Mouse (Mus musculus) gonadal fat pad, adult 2 months (tissue): ENCODE measurements around the gene Gdi1. TPM values are rescaled to one million over a fixed set of nuclear protein-coding genes. Genes with fewer than 3 reads are reported as not detected.
"Not testable (repeated sequence)": the region's sequence is repeated elsewhere in the genome, so short reads cannot be mapped to it uniquely, and the experiment has no call there.

ENCODE experiments used
- DNase-seq: peaks from one replicate; pipeline ENCODE4 v3.0.0-alpha.2; 2012; ENCODE audit warnings: low read depth
- polyA plus RNA-seq: library from polyadenylated mRNA; depleted of rRNA; stranded (reverse); fragments of >200 nt; gene quantifications from 2 replicates; pipeline ENCODE4 v1.2.3, GENCODE M21; 2012; rRNA removed

Gene Gdi1
- polyA plus RNA-seq, 1 experiment = 211 TPM

DNA sequence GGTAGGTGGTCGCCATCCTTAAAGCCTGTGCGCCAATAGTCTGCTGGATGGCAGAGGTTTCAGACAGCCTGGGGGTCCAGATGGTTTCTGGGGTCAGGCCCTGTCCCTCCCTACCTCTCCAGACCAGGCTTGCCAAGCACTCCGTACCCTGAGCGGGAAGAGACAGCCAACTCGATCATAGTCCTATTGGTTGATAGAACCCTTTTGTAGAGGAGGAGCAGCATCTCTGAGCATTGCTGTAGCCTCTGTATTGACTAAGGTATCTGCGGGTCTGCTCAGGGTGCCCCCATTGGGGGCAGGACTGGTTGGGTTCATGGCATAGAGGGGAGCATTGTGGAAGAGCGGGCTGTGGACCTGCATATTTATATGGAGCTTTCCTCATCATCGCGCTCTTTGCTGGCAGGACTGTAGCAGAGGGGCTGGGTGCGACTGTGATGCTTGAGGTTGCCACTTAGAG lies 24.4 kb downstream of the Gdi1 start:
- DNase-seq = no peak

DNA sequence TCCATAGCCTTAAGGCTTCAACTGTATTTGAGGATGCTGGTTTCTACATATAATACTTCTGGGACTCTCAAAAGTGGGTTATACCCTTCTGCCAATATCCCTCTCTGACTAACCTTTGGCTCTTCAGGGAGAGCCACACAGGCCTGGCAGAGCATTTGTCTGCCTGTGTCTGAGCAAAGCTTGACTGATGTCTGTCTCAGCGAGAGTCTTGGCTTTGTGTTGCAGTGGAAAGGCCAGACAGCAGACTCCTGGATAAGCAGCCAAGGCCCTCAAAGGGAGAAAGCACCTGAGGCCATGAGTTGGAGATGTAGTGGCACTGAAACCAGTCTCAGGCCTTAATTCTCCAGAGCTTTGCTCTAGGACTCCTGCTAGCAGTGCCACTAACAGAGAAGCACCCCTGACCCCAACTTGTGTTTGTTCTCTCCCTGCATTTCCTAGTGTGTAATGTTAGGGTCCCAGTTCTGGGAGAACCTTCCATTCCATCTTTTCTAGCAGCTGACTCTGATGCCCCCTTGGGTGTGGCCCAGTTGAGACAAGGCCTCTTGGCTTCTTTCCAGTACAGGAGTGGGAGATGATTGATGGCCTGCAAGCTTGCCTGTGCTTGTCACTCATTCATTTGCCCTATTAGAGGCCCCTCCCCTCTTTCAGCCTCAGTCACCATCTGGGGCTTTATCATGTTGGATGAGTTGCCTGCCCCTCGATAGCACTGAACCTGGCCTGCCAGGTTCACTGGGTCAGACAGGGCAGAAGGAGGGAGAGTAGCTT lies 25.6 kb downstream of the Gdi1 start:
- DNase-seq = no peak

DNA sequence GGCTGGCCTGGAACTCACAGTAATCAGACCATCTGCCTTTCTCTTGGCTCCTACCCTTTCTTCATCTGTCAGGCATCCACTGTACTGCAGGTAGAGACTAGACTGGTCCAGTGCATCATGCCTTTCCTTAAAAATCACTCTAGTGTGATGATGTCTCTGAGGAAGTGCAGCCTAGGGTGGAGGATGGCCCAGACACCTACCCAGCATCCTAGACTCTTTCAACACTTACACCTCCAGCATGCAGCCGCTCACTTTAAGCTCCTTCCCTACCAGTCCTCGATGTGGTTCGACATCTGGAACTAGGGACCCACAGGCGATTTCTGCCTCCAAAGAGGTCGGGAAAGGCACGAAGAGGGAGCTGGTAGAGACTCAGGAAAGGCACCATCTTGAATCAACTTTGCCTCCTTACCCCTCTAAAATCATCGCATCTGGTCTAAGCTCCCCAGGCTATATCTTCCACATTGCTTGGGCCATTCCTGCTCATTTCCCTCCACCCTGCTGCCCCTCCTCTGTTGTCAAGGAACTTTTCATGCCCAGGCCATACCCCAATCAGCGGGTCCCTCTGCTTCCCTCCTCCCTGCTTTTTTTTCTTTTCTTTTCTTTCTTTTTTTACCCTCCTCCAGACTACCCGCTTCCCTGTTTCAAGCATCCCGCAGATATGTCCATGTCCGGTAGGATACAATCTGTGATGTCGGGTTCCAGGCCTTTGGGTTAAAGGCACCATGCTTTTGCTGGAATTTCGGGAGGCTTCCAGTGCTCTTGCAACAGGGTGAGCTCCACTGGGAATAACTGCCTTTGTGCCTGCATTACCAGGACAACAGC lies 48.1 kb downstream of the Gdi1 start:
- no peak for DNase-seq

DNA sequence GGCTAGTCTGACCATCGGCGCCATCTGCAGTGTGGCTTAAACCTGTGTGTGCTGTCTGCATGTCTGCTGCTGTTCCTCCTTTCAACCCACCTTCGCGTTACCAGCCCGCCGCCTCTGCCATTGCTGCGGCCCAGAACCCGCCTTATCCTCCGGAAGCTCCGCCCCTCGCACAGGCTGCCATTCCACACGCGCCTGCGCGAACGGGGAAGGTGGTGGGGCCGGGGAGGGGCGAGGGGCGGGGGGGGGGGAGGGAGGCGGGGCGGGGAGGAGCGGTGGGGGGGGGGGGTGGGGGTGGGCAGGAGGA lies 48.6 kb downstream of the Gdi1 start, which contains the start of gene Lage3:
TSS of gene Lage3 (minus strand) at position 152 of the 304 bp plus-strand sequence.
- no peak for DNase-seq

DNA sequence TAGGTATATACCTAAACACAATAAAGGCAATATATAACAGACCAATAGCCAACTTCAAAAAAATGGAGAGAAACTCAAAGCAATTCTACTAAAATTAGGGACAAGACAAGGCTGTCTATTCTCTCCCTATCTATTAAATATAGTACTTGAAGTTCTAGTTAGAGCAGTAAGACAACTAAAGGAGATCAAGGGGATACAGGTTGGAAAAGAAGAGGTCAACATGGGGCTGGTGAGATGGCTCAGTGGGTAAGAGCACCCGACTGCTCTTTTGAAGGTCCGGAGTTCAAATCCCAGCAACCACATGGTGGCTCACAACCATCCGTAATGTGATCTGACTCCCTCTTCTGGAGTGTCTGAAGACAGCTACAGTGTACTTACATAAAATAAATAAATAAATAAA lies 52.3 kb downstream of the Gdi1 start:
- DNase-seq = not testable (repeated sequence)

DNA sequence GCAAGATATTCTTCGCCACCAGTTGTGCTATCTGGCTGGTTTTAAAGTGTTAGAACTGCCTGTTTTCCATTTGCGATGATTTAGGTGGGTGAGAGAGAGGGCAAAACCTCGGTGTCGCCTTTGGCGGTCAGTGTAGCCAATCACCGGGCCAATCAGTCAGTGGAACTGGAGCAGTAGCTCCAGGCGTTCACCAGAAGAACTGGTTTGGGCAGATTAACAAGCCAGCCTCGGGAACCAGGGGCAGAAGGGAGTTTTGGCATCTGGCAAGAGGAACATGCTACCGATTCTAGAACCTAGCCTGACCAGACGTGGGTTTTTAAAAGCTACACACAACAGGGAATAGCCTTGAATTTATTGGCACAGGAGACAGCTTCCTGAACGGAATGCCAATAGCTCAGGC lies 54.4 kb downstream of the Gdi1 start:
- DNase-seq = peak; percentile 41

Other genes with a start within 250 kb of the Gdi1 start
- 1.7 TPM in 2 replicates for gene Opn1mw, start 177.5 kb upstream of the Gdi1 start, polyA plus RNA-seq
- gene Mecp2, start 169.6 kb upstream of the Gdi1 start, polyA plus RNA-seq = 7.8 and 16.5 TPM in 2 replicates
- gene Tex28, start 137.2 kb upstream of the Gdi1 start, polyA plus RNA-seq = not detected in 2 replicates
- gene Tktl1, start 127.7 kb upstream of the Gdi1 start, polyA plus RNA-seq = not detected in 2 replicates
- gene Flna, start 55.2 kb upstream of the Gdi1 start, polyA plus RNA-seq = 707 and 874 TPM in 2 replicates
- 54.6 and 56.1 TPM in 2 replicates for gene Emd, start 50.3 kb upstream of the Gdi1 start, polyA plus RNA-seq
- gene Rpl10, start 34.2 kb upstream of the Gdi1 start, polyA plus RNA-seq = 2,430 and 2,738 TPM in 2 replicates
- gene Taz, start 23.1 kb upstream of the Gdi1 start, polyA plus RNA-seq = 160 and 171 TPM in 2 replicates
- gene Dnase1l1, start 22.7 kb upstream of the Gdi1 start, polyA plus RNA-seq = 26.7 and 33.1 TPM in 2 replicates
- 445 and 453 TPM in 2 replicates for gene Atp6ap1, start 7.9 kb upstream of the Gdi1 start, polyA plus RNA-seq
- 13.3 and 19.5 TPM in 2 replicates for gene Fam50a, start 8.0 kb downstream of the Gdi1 start, polyA plus RNA-seq
- 24.7 and 30.8 TPM in 2 replicates for gene Plxna3, start 24.1 kb downstream of the Gdi1 start, polyA plus RNA-seq
- 84.5 and 107 TPM in 2 replicates for gene Lage3, start 48.6 kb downstream of the Gdi1 start, polyA plus RNA-seq
- 47.6 and 59.2 TPM in 2 replicates for gene Ubl4a, start 68.2 kb downstream of the Gdi1 start, polyA plus RNA-seq
- 27.1 and 30.5 TPM in 2 replicates for gene Slc10a3, start 68.4 kb downstream of the Gdi1 start, polyA plus RNA-seq
- 64.3 and 70.1 TPM in 2 replicates for gene Fam3a, start 88.3 kb downstream of the Gdi1 start, polyA plus RNA-seq
- gene Ikbkg, start 88.3 kb downstream of the Gdi1 start, polyA plus RNA-seq = 20.6 and 21.6 TPM in 2 replicates
- 190 and 227 TPM in 2 replicates for gene G6pdx, start 124.2 kb downstream of the Gdi1 start, polyA plus RNA-seq
- gene Gm6880, start 176.4 kb downstream of the Gdi1 start, polyA plus RNA-seq = not detected in 2 replicates